Mouse (Mus musculus): Measurements from ENCODE around the gene Gsta3.
"Not testable (repeated sequence)": the region's sequence is repeated elsewhere in the genome, so short reads cannot be mapped to it uniquely, and the experiment has no call there.

Gene Gsta3

GRCm38 (mm10) chr1:21253856-21254255, 13.5 kb downstream of the Gsta3 start:
- DNase-seq = no peak

GRCm38 (mm10) chr1:21255625-21256345, 15.4 kb downstream of the Gsta3 start:
- no peak for DNase-seq

DNA sequence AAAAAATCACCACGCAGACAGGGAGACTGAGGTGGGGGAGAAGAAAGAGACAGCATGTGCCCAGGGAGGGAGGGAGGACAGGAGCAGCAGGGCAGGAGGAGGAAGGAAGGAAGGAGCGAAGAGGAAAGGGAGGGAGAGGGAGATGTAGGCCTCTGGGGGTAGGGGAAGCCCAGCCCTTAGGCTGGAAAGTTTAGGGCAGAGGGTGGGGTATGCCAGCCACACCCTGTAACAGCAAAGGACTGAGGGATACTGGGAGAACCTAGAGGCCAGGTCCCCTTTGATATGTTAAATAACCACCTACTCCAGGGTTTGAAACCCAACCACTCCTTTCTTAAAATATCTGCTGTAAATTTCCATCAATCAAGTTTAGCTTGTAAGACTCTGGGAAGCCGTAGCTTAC, 16.0 kb downstream of the Gsta3 start:
- no peak for DNase-seq

GRCm38 (mm10) chr1:21256871-21257270, 16.5 kb downstream of the Gsta3 start:
- no peak for DNase-seq

- not testable (repeated sequence) for DNase-seq
Observed at GRCm38 (mm10) chr1:21259981-21260380, 19.6 kb downstream of the Gsta3 start.

DNA sequence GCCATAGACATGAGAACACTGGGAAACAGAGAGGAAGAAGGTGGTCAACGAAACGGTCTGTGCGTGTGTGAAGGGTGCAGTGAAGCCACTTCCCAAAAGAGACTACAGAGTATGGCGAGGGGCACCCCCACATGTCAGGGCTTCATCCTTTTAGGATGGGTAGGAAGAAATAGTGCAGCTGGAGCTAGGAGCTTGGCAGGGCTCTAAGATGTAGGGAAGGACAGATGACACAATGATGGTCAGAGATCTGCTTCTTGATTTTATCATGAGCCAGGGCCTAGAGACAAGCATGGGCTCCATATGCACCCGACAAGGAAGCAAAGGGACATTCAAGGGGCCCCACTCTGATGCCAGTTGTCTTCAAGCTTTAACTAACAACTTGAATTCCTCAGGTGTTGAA, 22.0 kb downstream of the Gsta3 start:
- no peak for DNase-seq

DNA sequence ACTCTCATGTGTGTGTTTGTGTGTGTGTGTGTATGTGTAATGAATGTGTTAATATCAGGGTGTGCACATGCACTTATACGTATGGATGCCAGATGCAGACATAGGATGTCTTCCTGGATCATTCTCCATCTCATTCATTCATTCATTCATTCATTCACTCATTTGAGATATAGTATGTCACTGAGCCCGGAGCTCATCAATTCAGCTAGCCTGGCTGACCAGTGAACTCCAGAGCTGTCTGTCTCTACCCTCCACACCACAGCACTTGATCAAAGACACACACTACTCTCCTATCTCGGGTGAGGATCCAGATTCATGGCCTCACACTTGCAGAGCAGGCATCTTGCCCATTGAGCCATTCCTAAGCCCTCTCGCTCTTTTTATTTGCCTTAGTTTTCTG, 23.6 kb downstream of the Gsta3 start:
- DNase-seq = no peak

GRCm38 (mm10) chr1:21264747-21265146, 24.4 kb downstream of the Gsta3 start:
- no peak for DNase-seq

DNA sequence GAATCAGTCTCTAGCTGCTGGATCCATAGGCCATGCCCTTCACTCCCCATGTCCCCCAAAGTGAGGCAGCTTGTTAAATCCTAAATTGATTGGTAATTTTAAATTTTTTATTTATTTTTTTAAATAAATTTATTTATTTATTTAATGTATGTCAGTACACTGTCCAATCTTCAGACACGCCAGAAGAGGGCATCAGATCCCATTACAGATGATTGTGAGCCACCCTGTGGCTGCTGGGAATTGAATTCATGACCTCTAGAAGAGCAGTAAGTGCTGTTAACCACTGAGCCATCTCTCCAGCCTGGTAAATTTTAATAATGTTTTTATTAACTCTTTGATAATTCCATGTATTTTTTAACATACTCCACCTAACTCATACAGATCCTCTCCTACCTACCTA, 26.4 kb downstream of the Gsta3 start:
- no peak for DNase-seq

DNA sequence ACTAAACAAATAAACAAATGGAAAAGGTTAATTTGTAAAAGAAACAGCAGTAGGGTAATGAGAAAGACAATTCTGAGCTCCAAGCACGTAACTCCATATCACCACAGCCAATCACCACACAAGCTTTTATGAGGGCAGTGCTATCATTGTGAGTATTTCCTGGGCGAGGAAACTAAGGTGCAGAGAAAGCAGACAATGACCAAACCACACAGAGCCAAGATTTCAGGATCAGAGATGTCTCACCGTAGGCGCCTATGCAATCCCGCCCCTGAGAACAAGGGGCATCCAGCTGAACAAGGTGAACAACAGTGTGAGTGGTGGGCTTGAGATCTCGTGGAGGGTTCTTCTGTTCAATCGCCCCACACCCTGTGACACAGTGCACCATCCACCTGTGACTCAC, 27.1 kb downstream of the Gsta3 start:
- not testable (repeated sequence) for DNase-seq

GRCm38 (mm10) chr1:21271343-21272055, 31.1 kb downstream of the Gsta3 start:
- DNase-seq = peak; percentile 29

DNA sequence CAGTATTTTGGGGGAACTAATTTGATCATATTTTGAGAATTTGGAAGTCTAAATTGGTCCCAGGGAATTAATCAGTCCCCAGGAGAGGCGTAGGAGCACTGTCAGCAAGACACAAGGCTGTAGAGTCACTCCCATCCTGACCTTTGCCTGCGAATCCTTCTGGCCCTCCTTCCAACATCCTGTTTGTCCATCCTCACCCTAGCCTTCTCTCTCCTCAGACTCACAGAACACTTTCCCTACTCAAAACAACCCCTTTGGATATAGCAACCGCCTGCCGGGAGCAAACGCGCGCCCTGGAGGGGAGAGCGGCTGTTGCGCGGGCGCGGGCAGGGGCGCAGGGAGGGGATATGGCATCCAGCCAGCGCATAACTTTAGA, 31.7 kb downstream of the Gsta3 start:
- peak; percentile 13 for DNase-seq

DNA sequence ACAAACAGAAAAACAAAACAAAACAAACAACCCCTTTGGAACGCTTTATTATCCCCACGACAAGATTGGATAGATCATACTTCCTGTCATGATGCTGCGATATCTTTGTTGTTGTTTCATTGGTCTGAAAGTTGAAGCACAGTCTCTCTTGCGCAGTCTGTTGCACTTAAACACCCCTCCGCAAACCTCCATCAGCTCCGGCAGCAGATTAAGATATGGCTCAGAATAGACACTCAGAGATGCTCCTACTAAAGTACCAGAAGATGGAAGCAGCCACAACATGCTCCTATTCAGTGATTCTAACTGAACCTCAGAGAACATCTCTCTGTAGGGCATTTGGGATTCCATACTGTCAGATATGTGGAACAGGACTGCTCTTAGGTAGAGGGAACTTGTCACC, 32.7 kb downstream of the Gsta3 start:
- DNase-seq = no peak

GRCm38 (mm10) chr1:21274437-21275040, 34.1 kb downstream of the Gsta3 start:
- DNase-seq = no peak

- DNase-seq = not testable (repeated sequence)
Observed at GRCm38 (mm10) chr1:21275366-21275765, 35.0 kb downstream of the Gsta3 start.

GRCm38 (mm10) chr1:21276158-21276557, 35.8 kb downstream of the Gsta3 start:
- not testable (repeated sequence) for DNase-seq

GRCm38 (mm10) chr1:21280306-21280705, 39.9 kb downstream of the Gsta3 start:
- DNase-seq = no peak

- DNase-seq = not testable (repeated sequence)
Observed at GRCm38 (mm10) chr1:21284644-21285043, 44.3 kb downstream of the Gsta3 start.

DNA sequence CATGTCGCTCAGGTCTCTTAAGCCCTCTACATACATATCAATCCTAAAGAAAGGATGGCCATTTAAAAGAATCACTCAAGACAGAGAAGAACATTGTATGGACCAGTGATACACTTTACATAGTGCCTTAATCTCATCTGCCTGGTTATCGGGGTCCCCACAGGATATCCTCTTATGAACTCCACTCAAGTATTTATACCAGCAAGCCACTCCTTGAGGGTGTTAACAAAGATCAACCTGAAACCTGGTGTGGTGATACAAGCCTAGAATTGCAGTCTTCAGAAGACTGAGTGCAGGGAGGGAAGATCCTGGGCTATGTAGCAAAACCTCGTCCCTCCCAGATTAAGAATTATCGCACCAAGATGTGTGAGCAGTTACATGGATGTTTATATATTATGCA, 51.0 kb downstream of the Gsta3 start:
- no peak for DNase-seq

- no peak for DNase-seq
Observed at GRCm38 (mm10) chr1:21292590-21292989, 52.2 kb downstream of the Gsta3 start.

DNA sequence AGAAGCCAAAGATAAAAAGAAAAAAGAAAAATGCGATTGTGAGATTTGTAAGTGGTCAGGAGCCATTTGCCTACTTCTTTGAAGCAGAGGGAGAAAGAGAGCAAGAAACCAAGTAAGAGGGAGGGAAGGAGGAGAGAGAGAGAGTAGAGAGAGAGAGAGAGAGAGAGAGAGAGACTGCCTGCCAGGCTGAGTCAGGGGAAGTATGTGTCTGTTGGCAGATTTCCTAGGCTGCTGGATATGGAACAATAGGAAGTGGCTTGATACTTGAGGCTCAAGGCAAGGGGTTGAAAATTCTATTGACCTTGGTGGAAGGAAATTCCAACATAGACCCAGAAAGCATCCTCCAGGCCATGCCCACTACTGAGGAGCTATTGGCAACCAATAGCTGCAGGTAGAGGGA, 55.8 kb downstream of the Gsta3 start:
- DNase-seq = no peak

DNA sequence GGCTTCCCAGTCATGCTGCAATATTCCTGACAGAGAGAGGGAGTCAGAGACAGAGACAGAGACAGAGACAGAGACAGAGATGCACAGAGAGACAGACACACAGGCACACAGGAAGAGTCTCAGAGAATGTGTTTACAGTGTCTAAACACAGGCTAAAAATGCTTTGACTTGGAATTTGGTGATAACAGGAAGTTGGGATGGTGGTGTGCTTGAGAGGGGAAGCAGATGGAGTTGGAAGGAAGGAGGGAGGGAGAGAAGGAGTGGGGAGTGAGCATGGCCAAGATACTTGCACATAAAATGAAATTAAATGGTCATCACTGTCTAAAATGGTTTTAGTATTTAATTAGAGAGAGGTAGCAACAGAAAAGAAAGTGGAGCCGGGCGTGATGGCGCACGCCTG, 57.7 kb downstream of the Gsta3 start:
- DNase-seq = no peak

GRCm38 (mm10) chr1:21299826-21300225, 59.4 kb downstream of the Gsta3 start:
- no peak for DNase-seq

DNA sequence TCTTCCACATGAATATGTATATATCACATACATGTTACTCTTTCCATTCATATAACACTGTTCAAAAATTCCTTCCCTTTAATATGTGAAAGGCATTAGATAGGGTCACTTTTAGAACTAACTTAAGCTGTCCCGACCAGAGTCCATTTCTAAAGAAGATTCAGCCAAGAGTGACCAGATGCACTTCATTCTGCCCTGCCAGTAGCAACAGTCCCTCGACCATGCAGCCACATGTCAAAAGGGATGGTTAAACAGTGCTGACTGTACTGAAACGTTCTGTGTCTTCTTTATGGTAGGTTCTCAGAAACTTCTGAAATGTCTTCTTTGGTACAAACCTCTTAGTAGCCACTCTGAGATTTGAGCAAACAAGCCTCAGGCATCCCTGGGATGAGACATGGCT, 61.3 kb downstream of the Gsta3 start:
- DNase-seq = no peak

Data from layer of hippocampus, adult 9-11 months (tissue).